Mouse (Mus musculus) spleen, adult 2 months (tissue): ENCODE data around the gene Atg10. TPM values are rescaled to one million over a fixed set of nuclear protein-coding genes. Genes with fewer than 3 reads are reported as not detected.

Source experiments
- DNase-seq, 2 experiments: peaks; one replicate each; pipeline versions ENCODE4 v3.0.0 to v3.0.0-alpha.2; 2012 to 2021; ENCODE audit warnings: low spot score in 2 of 2, low read depth in 1 of 2
- H3K27ac ChIP-seq: fragments of 200-500 bp; 2 replicates; pipeline ENCODE4 v1.5.1; 2012; ENCODE audit warnings: low read length, inconsistent platforms; ENCODE audit not compliant: insufficient read depth
- H3K27me3 ChIP-seq: fragments of 200-500 bp; 2 replicates; pipeline ENCODE4 v1.6.1; 2012; ENCODE audit warnings: mild to moderate bottlenecking, moderate library complexity, low read length, inconsistent platforms; ENCODE audit not compliant: control insufficient read depth, insufficient read depth
- H3K36me3 ChIP-seq: fragments of 200-500 bp; 2 replicates; pipeline ENCODE4 v1.6.1; 2012; ENCODE audit warnings: mild to moderate bottlenecking, low read length, inconsistent platforms; ENCODE audit not compliant: control insufficient read depth, insufficient read depth
- H3K4me1 ChIP-seq: fragments of 200-500 bp; 2 replicates; pipeline ENCODE4 v1.6.1; 2011; ENCODE audit warnings: inconsistent platforms; ENCODE audit not compliant: control insufficient read depth, insufficient read depth, insufficient read length
- H3K4me3 ChIP-seq: fragments of 200-500 bp; 2 replicates; pipeline ENCODE4 v1.5.1; 2011; ENCODE audit warnings: mild to moderate bottlenecking, inconsistent platforms; ENCODE audit not compliant: insufficient read depth, insufficient read length; ENCODE audit errors: extremely low read depth
- CTCF ChIP-seq: fragments of 200-500 bp; IDR thresholded peaks from 2 replicates; pipeline ENCODE4 v1.5.1; 2011; ENCODE audit warnings: mild to moderate bottlenecking, inconsistent platforms; ENCODE audit not compliant: insufficient read depth, insufficient read length, insufficient replicate concordance; ENCODE audit errors: extremely low read depth
- POLR2A ChIP-seq: fragments of 200-500 bp; IDR thresholded peaks from 2 replicates; pipeline ENCODE4 v1.6.1; 2011; ENCODE audit warnings: low read depth, low read length, inconsistent platforms
- WGBS: fragments of 180-500 bp; shearing (Covaris S2); methylation state at CpG from one replicate; pipeline ENCODE4 v1.1.7; 2018; 5-methylcytosine and 5-hydroxymethylcytosine counted together
- polyA plus RNA-seq: library from polyadenylated mRNA; depleted of rRNA; stranded (reverse); fragments of >200 nt; gene quantifications from 2 replicates; pipeline ENCODE4 v1.2.3, GENCODE M21; 2012

Atg10 gene
- polyA plus RNA-seq, 1 experiment: 0.95 TPM

- H3K4me3 ChIP-seq: no peak overlapping the region
- 92% methylated on average over 4 of the region's 4 CpGs for WGBS
- TF ChIP-seq POLR2A: no peak
- no peak for TF ChIP-seq CTCF
- H3K27ac ChIP-seq: no peak overlapping the region
- H3K36me3 ChIP-seq: no peaks in the 10 kb centered on the region
- H3K27me3 ChIP-seq: no peaks in the 10 kb centered on the region
- no peaks in the 10 kb centered on the region for H3K4me1 ChIP-seq
- DNase-seq: no peak
These were observed 105.6 kb downstream of the Atg10 start for GRCm38 (mm10) chr13:91118156-91118555.

GRCm38 (mm10) chr13:91114880-91115279 lies 108.9 kb downstream of the Atg10 start:
- no peak for DNase-seq

GRCm38 (mm10) chr13:91107308-91107946 lies 116.3 kb downstream of the Atg10 start:
- no peak for DNase-seq
- Histone ChIP-seq H3K4me1 (no peaks in the 10 kb centered on the region), H3K4me3 (no peak overlapping the region), H3K27me3 (no peaks in the 10 kb centered on the region), H3K36me3 (no peaks in the 10 kb centered on the region), H3K27ac (no peak overlapping the region)
- WGBS: 94% methylated on average over 9 of the region's 9 CpGs
- TF ChIP-seq CTCF (no peak), POLR2A (no peak)

More at GRCm38 (mm10) chr13:91114880-91115279, 108.9 kb downstream of the Atg10 start:
- Histone ChIP-seq H3K4me3 (no peak overlapping the region), H3K36me3 (no peaks in the 10 kb centered on the region), H3K4me1 (no peaks in the 10 kb centered on the region), H3K27me3 (no peaks in the 10 kb centered on the region), H3K27ac (no peak overlapping the region)
- TF ChIP-seq CTCF (no peak), POLR2A (no peak)
- WGBS: 89% methylated on average over 3 of the region's 3 CpGs

GRCm38 (mm10) chr13:91102238-91102637 lies 121.5 kb downstream of the Atg10 start:
- Histone ChIP-seq H3K27me3 (no peaks in the 10 kb centered on the region), H3K36me3 (no peaks in the 10 kb centered on the region), H3K27ac (no peak overlapping the region), H3K4me1 (no peaks in the 10 kb centered on the region), H3K4me3 (no peak overlapping the region)
- no peak for DNase-seq
- TF ChIP-seq POLR2A (no peak), CTCF (no peak)
- WGBS: 89% methylated on average over 3 of the region's 3 CpGs

DNA sequence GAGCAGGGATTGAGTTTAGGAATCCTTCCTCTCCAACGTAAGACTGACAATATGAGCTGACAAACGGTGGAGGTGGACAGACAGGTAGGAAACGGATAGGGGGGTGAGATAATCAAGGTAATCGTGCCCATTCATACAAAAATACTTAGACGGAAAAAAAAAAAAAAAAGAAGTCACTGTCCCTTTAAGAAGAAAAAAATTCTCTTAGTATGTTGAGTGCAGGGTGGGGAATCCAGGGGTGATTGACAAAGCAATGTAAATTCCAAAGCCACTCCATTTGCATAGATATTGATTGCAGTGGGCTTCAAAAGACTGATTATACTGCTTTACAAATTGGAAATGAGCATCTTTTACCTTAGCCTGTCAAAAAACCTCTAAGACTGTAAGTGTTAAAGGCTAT lies 123.4 kb downstream of the Atg10 start:
- TF ChIP-seq POLR2A: no peak
- TF ChIP-seq CTCF: no peak
- Histone ChIP-seq H3K4me3 (no peak overlapping the region; the same call in 1 of the 2 replicates), H3K36me3 (no peaks in the 10 kb centered on the region), H3K27me3 (no peaks in the 10 kb centered on the region), H3K4me1 (no peaks in the 10 kb centered on the region), H3K27ac (no peak overlapping the region)
- WGBS: 86% methylated on average over 5 of the region's 5 CpGs
- no peak for DNase-seq

GRCm38 (mm10) chr13:91094851-91095250 lies 128.9 kb downstream of the Atg10 start:
- no peak overlapping the region for H3K4me3 ChIP-seq
- H3K36me3 ChIP-seq: no peaks in the 10 kb centered on the region
- DNase-seq: no peak
- H3K27me3 ChIP-seq: no peaks in the 10 kb centered on the region
- TF ChIP-seq POLR2A: no peak
- TF ChIP-seq CTCF: no peak
- no peak overlapping the region for H3K27ac ChIP-seq
- 92% methylated on average over 4 of the region's 4 CpGs for WGBS
- peaks cover 2% of the 10 kb centered on the region; the same call in 1 of the 2 replicates for H3K4me1 ChIP-seq

DNA sequence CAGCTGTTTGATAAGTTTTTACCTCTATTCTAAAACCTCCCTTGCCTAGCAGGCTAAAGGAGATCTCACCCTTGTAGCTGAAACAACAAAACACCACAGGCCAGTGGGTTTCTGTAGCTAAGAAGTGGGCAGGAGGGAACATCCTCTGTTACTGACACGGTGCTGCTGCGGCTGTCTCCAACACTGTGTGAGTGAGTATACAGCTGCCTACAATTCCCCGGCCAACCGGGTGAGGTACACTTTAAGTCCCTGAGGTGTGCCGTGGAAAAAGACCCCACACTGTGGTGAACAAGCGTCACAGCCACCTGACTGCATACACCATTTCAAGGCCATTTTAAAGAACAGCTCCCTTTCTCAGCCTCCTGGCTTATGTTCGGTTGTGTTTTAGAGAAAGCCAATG lies 129.6 kb downstream of the Atg10 start:
- Histone ChIP-seq H3K4me3 (no peak overlapping the region), H3K36me3 (no peaks in the 10 kb centered on the region), H3K27me3 (no peaks in the 10 kb centered on the region), H3K4me1 (peaks cover 2% of the 10 kb centered on the region; the same call in 1 of the 2 replicates), H3K27ac (peak overlapping the region; percentile 2; the same call in 1 of the 2 replicates)
- peak in 1 of 2 experiments; percentile 51 for DNase-seq
- 14% methylated on average over 7 of the region's 7 CpGs for WGBS
- TF ChIP-seq CTCF: no peak
- TF ChIP-seq POLR2A: no peak
